Mouse (Mus musculus) c-Kit-positive CD71-positive TER-119-positive erythroid progenitor cells, embryonic 14.5 days (primary cell): ENCODE results near the gene Taf1d.
A peak's percentile ranks its signal among the peaks of the same experiment; 100 is the strongest.
"Not testable (repeated sequence)": the region's sequence is repeated elsewhere in the genome, so short reads cannot be mapped to it uniquely, and the experiment has no call there.

Experiments
- DNase-seq: peaks from one replicate; pipeline ENCODE4 v3.0.0-alpha.2; 2013; ENCODE audit warnings: low spot score

Taf1d gene

GRCm38 (mm10) chr9:15308254-15308653 lies 2.2 kb downstream of the Taf1d start:
- DNase-seq, result no peak

DNA sequence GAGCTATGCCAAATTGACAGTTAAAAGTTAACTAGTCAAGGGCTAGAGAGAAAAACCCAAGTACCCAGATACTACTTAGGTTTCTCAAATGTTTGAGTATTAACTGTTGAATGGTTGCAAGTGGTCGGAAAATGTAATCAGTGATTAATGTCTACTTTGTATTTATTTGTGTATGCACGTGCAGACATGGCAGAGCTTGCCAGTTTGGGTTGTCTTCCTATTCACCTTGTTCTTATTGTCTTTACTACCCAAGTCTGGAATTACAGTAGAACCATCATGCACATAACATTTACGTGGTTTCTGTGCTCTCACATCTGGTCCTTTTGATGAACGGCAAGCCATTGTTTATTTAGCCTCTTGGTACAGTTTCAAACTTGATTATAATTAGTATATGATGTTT lies 3.4 kb downstream of the Taf1d start:
- DNase-seq, result no peak

DNA sequence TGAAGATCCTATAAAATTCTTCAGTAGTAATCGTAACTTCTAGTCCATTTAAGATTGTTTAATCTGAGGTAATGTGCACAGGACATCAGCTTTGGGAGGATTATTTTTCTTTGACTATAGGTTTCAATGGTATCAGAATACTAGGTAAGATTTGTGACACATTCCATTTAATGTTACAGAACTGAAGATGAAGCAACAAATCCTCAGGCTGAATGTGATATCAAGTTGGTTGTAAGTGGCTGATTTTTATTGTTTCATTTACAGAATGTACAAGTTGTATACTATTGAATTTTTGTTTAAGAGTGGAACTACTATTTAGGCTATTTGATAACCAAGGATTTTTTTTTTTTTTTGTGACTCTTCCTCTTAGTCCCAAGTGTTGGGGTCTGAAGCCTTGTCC lies 4.2 kb downstream of the Taf1d start:
- no peak for DNase-seq

- no peak for DNase-seq
These were observed 6.2 kb downstream of the Taf1d start for GRCm38 (mm10) chr9:15312054-15312735.

GRCm38 (mm10) chr9:15313633-15314032 lies 7.6 kb downstream of the Taf1d start:
- DNase-seq, result no peak

DNA sequence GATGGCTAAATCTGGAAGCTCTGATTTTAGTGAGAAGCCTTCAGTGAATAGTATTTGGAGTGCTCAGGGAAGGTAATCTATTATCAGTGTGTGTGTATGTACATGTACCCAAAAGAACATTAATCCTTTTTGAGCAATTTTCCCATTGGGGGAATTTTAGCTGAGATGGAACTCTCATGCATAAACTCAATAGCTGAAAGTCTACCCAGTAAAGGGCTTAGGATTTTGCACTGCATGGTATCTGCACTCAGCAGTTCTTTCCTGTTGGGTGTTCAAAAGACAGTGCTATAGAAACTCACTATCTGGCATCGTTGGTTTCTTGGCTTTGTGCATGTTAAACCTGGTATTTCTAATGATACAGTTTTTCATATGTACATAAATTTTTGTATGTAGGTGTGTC lies 8.6 kb downstream of the Taf1d start:
- DNase-seq, result no peak

GRCm38 (mm10) chr9:15316296-15316695 lies 10.3 kb downstream of the Taf1d start:
- not testable (repeated sequence) for DNase-seq

DNA sequence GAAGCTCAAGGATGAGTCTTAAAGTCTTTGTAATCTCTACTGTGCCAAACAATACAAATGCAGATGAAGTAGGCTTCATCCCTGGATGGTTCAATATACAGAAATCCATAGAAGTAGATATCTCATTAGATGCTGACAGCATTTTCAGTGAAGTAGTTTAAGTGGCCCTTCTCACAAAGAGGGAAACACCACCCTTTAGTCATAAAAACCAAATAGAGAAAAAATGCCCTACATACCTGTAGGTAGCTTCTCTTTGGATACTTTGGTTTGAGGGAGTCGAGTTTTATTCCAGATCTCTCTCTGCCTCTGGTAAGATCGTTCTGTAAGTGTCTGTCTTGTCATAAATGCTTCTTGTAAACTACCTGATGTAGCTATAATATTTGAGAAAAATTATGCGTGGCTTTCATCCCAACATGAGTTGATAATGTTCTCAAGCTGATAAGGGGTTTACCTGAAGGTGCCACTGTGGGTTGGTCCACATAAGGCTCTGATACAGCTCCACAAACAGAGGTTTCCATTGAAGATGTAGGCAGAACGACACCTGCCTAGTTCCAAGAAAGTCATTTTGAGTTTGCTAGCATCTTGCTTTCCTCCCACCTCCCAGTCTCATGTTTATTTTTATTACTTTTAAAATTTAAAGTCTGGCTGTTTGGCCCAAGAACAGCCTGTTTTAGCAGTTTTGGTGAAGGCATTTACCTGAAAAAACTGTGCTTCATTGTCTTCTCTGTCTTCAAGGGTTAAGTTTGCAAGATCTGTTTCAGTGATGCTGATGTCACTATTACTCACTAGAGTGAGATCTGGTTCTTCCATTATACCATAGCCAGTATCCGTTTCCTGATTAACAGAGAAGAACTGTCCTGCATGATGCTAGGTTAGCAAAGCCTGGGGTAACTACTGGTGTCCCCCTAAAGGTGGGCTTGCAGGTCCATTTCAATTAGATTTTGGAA lies 11.5 kb downstream of the Taf1d start:
- DNase-seq, result no peak

DNA sequence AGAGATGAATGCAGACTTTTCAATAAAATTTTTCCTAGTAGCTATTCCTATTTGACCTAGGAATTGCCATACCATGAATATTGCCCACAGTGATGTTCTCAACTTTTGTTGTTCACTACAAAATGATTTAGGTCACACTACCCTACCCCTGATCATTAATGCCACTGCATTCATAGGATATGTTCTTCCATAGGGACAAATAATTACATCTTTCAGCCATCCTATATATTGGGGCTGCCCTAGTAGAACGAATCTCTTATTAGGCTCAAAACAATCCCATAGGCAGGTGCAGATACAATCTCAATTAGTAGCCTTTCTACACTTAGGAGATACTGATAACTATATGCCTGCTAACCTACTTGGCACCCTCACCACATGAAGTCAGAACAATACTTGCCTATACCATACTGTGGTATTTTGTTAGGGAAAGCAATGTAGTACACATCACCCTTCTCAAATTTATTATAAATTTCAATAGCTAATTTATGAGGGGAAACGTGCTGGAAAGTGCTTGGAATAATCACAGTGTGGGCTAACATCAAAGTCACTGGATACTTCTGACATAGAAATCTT lies 12.2 kb downstream of the Taf1d start:
- DNase-seq, result no peak

DNA sequence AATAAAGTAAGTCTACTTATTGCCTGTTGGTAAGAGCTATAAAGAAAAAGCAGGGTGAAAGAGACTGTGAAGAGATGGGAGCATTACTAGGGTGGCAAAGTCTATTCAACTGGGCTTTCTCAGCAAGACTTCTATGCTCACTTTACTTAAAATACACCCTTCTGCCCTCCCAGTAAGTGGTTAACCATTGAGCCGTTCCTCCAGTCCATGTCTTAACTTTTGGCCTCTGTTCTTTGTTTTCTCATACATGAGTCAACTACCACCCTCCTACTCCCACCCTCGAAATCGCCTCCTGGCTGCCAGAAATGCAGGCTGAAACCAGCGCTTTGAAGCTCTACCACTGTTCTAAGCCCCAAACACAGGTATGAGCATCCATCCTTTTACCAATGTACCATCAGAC lies 31.8 kb downstream of the Taf1d start:
- no peak for DNase-seq

GRCm38 (mm10) chr9:15349925-15350324 lies 43.9 kb downstream of the Taf1d start:
- no peak for DNase-seq

DNA sequence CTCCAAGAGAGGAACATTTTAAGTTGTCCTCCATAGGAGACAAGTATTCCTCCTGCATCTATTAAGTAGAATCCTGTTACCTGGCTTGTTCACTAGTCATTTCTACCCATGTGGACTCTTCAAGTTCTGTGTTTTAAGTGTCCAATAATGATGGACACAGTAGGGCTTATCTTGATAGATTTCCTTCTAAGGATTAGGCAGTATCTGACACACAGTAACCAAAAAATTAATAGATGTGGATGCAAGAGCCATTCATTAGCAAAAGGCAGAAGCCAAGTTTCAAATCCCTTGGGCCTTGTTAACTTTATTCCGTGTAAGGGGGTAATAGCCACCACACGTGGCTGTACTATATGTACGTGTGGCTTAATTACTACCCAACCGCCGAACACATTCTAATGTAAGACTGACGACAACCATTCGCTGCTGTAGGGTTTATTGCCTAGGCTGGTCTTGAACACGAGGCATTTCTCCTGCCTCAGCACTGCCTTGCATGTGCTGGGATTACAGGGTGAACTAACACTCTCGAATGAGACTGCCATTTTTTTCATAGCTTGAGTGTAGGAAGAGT lies 51.0 kb downstream of the Taf1d start:
- peak; percentile 16 for DNase-seq

- peak; percentile 92 for DNase-seq
These were observed 51.7 kb downstream of the Taf1d start, which contains the start of gene Cep295 for GRCm38 (mm10) chr9:15357484-15358275. Cep295 (minus strand) TSS chr9:15357788.

DNA sequence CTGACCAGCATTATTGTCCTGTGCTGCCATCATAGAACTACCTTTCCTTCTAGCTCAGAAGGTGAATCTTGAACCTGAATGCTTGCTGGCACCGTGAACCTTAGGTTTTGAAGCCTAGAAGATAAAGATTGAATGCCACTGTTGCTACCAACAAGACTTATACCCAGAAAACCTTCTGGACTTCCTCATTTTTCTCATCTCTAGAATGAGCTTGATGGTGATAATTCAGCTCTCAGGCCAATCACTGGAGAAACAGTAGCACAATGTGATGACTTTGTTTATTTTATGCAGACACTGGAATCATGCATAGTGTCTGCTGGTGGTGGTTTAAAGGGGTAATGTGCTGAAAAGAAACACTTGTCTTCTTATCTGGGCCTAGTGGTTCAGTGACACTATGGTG lies 58.8 kb downstream of the Taf1d start:
- DNase-seq, result no peak

DNA sequence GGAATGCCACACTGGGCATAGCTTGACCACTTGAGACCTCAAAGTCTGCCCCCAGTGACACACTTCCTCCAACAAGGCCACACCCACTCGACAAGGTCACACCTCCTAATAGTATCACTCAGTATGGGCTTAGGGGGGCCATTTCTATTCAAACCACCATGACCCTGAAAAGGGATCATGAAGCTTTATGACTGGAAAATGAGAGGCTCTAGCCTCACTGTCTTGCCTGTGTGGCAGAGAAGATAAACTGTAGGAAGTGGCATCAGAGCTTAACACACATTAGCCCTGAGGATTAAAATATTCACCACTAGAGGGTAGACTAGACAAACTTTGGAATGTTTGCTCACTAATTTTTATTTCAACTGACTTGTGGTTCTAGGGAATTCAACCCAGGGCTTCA lies 59.8 kb downstream of the Taf1d start:
- no peak for DNase-seq

DNA sequence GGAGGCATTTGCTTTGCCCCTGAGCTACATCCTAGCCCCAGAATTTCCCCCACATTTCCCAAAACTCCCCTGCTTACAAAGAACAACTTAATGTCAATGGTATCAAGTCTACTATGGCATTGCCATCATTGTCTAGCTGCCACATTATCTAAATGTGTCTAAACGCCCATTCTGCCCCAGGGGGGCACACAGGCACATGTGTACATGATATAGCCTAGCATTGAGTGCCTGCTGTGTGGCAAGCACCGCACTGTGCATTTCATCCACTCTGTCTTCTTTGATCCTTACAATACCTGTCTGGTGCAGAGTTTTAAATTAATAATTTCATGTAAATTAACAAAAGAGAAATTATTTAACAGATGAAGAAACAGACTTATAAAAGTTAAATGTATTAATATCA lies 60.2 kb downstream of the Taf1d start:
- DNase-seq, result no peak
